Mouse (Mus musculus) embryonic facial prominence, embryonic 12.5 days (tissue): ENCODE measurements around the gene Scgb1b24. TPM values are rescaled to one million over a fixed set of nuclear protein-coding genes. Genes with fewer than 3 reads are reported as not detected.

Experiments used
- ATAC-seq: fragments of 200-750 bp; cut with Nextera tagmentation; 2 replicates; pipeline ENCODE4 v1.8.0; 2017; ENCODE audit not compliant: insufficient number of reproducible peaks, insufficient read depth, low FRiP score, low TSS enrichment
- H3K27ac ChIP-seq: fragments of 300-500 bp; sonication (generic); 2 replicates; pipeline ENCODE4 v1.5.1; 2016; ENCODE audit warnings: mild to moderate bottlenecking
- H3K27me3 ChIP-seq: fragments of 300-500 bp; sonication (generic); 2 replicates; pipeline ENCODE4 v1.6.1; 2016; ENCODE audit warnings: mild to moderate bottlenecking, moderate library complexity
- H3K36me3 ChIP-seq: fragments of 300-500 bp; sonication (generic); 2 replicates; pipeline ENCODE4 v1.6.1; 2016; ENCODE audit warnings: mild to moderate bottlenecking
- H3K4me1 ChIP-seq: fragments of 300-500 bp; sonication (generic); 2 replicates; pipeline ENCODE4 v1.6.1; 2016
- H3K4me2 ChIP-seq: fragments of 300-500 bp; sonication (generic); replicated peaks from 2 replicates; pipeline ENCODE4 v1.6.1; 2016; ENCODE audit warnings: mild to moderate bottlenecking, moderate library complexity
- H3K4me3 ChIP-seq: fragments of 300-500 bp; sonication (generic); 2 replicates; pipeline ENCODE4 v1.5.1; 2016; ENCODE audit warnings: mild to moderate bottlenecking
- H3K9ac ChIP-seq: fragments of 300-500 bp; sonication (generic); 2 replicates; pipeline ENCODE4 v1.6.1; 2016; ENCODE audit warnings: mild to moderate bottlenecking, moderate library complexity
- H3K9me3 ChIP-seq: fragments of 300-500 bp; sonication (generic); 2 replicates; pipeline ENCODE4 v1.6.1; 2016; ENCODE audit warnings: mild to moderate bottlenecking, moderate library complexity
- WGBS: fragments of 180-500 bp; shearing (Covaris S2); methylation state at CpG from one replicate; pipeline ENCODE4 v1.1.7; 2016; 5-methylcytosine and 5-hydroxymethylcytosine counted together
- polyA plus RNA-seq: library from polyadenylated mRNA; unstranded; fragments of >200 nt; fragmentation: Nextera tagmentation; extraction: Ambion mirVana; gene quantifications from 2 replicates; pipeline ENCODE4 v1.2.1, GENCODE M21; 2016

The Scgb1b24 gene
- polyA plus RNA-seq = not detected in 2 replicates

DNA sequence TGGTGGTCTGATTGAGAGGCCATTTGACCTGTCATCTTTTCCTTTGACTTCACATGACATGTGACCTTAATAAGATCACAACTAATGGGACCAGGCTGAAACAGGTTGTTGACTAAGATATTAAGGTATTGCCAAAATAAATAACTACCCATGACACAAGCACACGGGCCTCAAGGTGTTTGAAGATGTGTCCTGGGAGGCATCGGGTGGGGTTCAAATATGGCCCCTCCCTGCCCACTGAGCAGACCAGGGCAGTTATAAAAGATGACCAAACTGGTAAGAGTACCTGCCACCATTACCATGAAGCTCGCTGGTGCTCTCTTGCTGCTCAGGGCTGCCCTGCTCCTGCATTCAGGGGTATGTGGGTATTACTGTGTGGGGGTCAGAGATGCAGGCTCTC lies at the start of gene Scgb1b24:
Gene Scgb1b24 (plus strand): TSS at position 301 of the 400 bp plus-strand sequence.
- H3K36me3 ChIP-seq = no peaks in the 10 kb centered on the region
- no peak within 1 kb of the TSS for H3K4me2 ChIP-seq
- H3K4me1 ChIP-seq = no peaks in the 10 kb centered on the region
- no peak for ATAC-seq
- H3K9ac ChIP-seq = no peak within 1 kb of the TSS
- no peak within 1 kb of the TSS for H3K27ac ChIP-seq
- H3K27me3 ChIP-seq = no peaks in the 10 kb centered on the region
- WGBS = 80% methylated on average over 3 of the region's 3 CpGs
- H3K4me3 ChIP-seq = no peak within 1 kb of the TSS
- H3K9me3 ChIP-seq = peaks cover 36% of the 10 kb centered on the region; the same call in 1 of the 2 replicates

DNA sequence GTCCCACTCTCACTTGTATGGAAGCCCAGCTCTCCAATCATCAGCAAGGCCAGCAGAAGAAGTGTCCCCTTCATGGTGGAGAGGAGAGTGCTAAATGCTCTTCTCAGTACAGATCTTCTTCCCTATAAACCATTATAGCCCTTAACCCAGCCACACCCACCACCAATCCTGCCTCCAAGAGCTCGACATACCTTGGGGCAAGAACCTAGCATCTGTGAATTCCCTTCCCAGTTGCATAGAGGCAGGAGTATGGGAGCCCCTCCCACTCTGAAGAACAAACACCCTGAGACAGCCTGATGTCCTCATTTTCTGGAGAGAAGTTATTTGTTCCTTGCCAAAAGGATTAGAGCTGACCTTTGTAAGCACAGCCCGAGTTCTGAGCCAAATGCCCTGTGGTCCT lies 4.4 kb upstream of the Scgb1b24 start, which contains the start of gene Scgb2b24:
Gene Scgb2b24 (minus strand): TSS at position 101 of the 400 bp plus-strand sequence.
- WGBS = 80% methylated on average over 2 of the region's 2 CpGs
- ATAC-seq = no peak
- H3K36me3 ChIP-seq = no peaks in the 10 kb centered on the region
- H3K4me2 ChIP-seq = no peak within 1 kb of the TSS
- H3K4me3 ChIP-seq = no peak within 1 kb of the TSS
- H3K9me3 ChIP-seq = peaks cover 31% of the 10 kb centered on the region
- no peaks in the 10 kb centered on the region for H3K4me1 ChIP-seq
- no peaks in the 10 kb centered on the region for H3K27me3 ChIP-seq
- H3K27ac ChIP-seq = no peak within 1 kb of the TSS
- no peak within 1 kb of the TSS for H3K9ac ChIP-seq

Other genes with a start within 250 kb of the Scgb1b24 start
- gene Scgb2b21, start 223.3 kb upstream of the Scgb1b24 start, polyA plus RNA-seq = not detected in 2 replicates
- not detected in 2 replicates for gene Scgb2b24, start 4.5 kb upstream of the Scgb1b24 start, polyA plus RNA-seq
- not detected in 2 replicates for gene Scgb2b26, start 201.2 kb downstream of the Scgb1b24 start, polyA plus RNA-seq